Mouse (Mus musculus) left cerebral cortex, postnatal 4 days (tissue): ENCODE results near the gene Klk1b24. TPM values are rescaled to one million over a fixed set of nuclear protein-coding genes. Genes with fewer than 3 reads are reported as not detected.
"Not testable (repeated sequence)": the region's sequence is repeated elsewhere in the genome, so short reads cannot be mapped to it uniquely, and the experiment has no call there.

ENCODE experiments used
- DNase-seq: peaks from one replicate; pipeline ENCODE4 v3.0.0-alpha.2; 2022
- intact Hi-C: fragments of 180-260 bp; cut with DNase I; formaldehyde crosslinking; loops from one replicate; pipeline ENCODE4 v1.15.1; 2025
- total RNA-seq, 2 experiments: library from RNA; stranded (reverse); gene quantifications; 2 replicates each; pipeline ENCODE4 v1.2.3; 2021

Gene Klk1b24
- total RNA-seq = not detected

- intact Hi-C loops, DNase-seq: not testable (repeated sequence)
Observed at GRCm38 (mm10) chr7:44187936-44188335, at the start of gene Klk1b24. Gene Klk1b24 (plus strand): TSS chr7:44188236.

GRCm38 (mm10) chr7:44179299-44180045, 8.6 kb upstream of the Klk1b24 start:
- DNase-seq = no peak
- intact Hi-C loops = no loop called here

- DNase-seq, intact Hi-C loops: not testable (repeated sequence)
Observed at GRCm38 (mm10) chr7:44186516-44186915, 1.5 kb upstream of the Klk1b24 start.

- DNase-seq, intact Hi-C loops: not testable (repeated sequence)
Observed at GRCm38 (mm10) chr7:44193466-44193865, 5.4 kb downstream of the Klk1b24 start.

GRCm38 (mm10) chr7:44197891-44198290, 9.9 kb downstream of the Klk1b24 start, which contains the start of gene Klk1b3:
Gene Klk1b3 (plus strand): TSS chr7:44198191.
- intact Hi-C loops = no loop called here
- DNase-seq = no peak

GRCm38 (mm10) chr7:44207135-44207534, 19.1 kb downstream of the Klk1b24 start, which contains the start of gene Klk1b4:
Gene Klk1b4 (plus strand): TSS chr7:44207435.
- intact Hi-C loops, DNase-seq: not testable (repeated sequence)

- intact Hi-C loops = no loop called here
- no peak for DNase-seq
Observed at GRCm38 (mm10) chr7:44208307-44208706, 20.3 kb downstream of the Klk1b24 start.

- intact Hi-C loops = no loop called here
Observed at GRCm38 (mm10) chr7:44215645-44216044, 27.6 kb downstream of the Klk1b24 start, which contains the start of gene Klk1b5. Gene Klk1b5 (plus strand): TSS chr7:44215945.

GRCm38 (mm10) chr7:44221601-44222000, 33.6 kb downstream of the Klk1b24 start:
- intact Hi-C loops, DNase-seq: not testable (repeated sequence)

More at GRCm38 (mm10) chr7:44215645-44216044, 27.6 kb downstream of the Klk1b24 start, which contains the start of gene Klk1b5:
- DNase-seq = no peak

GRCm38 (mm10) chr7:44222335-44222734, 34.3 kb downstream of the Klk1b24 start:
- DNase-seq, intact Hi-C loops: not testable (repeated sequence)

- intact Hi-C loops = no loop called here
- DNase-seq = no peak
Observed at GRCm38 (mm10) chr7:44225076-44225475, 37.0 kb downstream of the Klk1b24 start, which contains the start of gene Klk1. Gene Klk1 (plus strand): TSS chr7:44225360.

- no peak for DNase-seq
- intact Hi-C loops = no loop called here
Observed at GRCm38 (mm10) chr7:44235909-44236308, 47.9 kb downstream of the Klk1b24 start, which contains the start of gene Gm36864. Gene Gm36864 (plus strand): TSS chr7:44236177.

- no peak for DNase-seq
- intact Hi-C loops = no loop called here
Observed at GRCm38 (mm10) chr7:44239913-44240312, 51.9 kb downstream of the Klk1b24 start.

- intact Hi-C loops = no loop called here
- no peak for DNase-seq
Observed at GRCm38 (mm10) chr7:44240712-44241111, 52.7 kb downstream of the Klk1b24 start.

GRCm38 (mm10) chr7:44241163-44241562, 53.1 kb downstream of the Klk1b24 start:
- intact Hi-C loops = no loop called here
- DNase-seq = no peak

Other genes starting within 250 kb of the Klk1b24 start
- not detected for gene Klk1b8, start 237.6 kb upstream of the Klk1b24 start, total RNA-seq
- not detected for gene Klk1b1, start 221.5 kb upstream of the Klk1b24 start, total RNA-seq
- gene Klk1b9, start 212.2 kb upstream of the Klk1b24 start, total RNA-seq = not detected
- gene Klk1b11, start 192.4 kb upstream of the Klk1b24 start, total RNA-seq = not detected
- gene Klk1b26, start 176.1 kb upstream of the Klk1b24 start, total RNA-seq = not detected
- gene Klk1b27, start 135.9 kb upstream of the Klk1b24 start, total RNA-seq = not detected
- gene Klk1b21, start 85.9 kb upstream of the Klk1b24 start, total RNA-seq = not detected
- gene Klk1b22, start 75.6 kb upstream of the Klk1b24 start, total RNA-seq = not detected
- not detected for gene Klk1b16, start 51.5 kb upstream of the Klk1b24 start, total RNA-seq
- not detected for gene Klk1b3, start 10.0 kb downstream of the Klk1b24 start, total RNA-seq
- not detected for gene Klk1b4, start 19.2 kb downstream of the Klk1b24 start, total RNA-seq
- gene Klk1b5, start 27.7 kb downstream of the Klk1b24 start, total RNA-seq = not detected
- gene Klk1, start 37.1 kb downstream of the Klk1b24 start, total RNA-seq = not detected
- gene Gm36864, start 47.9 kb downstream of the Klk1b24 start, total RNA-seq = not detected
- under 1 TPM; 0.64 to 0.82 TPM for gene 1700028J19Rik, start 58.5 kb downstream of the Klk1b24 start, total RNA-seq
- 100 to 1,000 TPM; 169 to 191 TPM for gene 2410002F23Rik, start 58.5 kb downstream of the Klk1b24 start, total RNA-seq
- gene Acp4, start 69.1 kb downstream of the Klk1b24 start, total RNA-seq = not detected
- not detected for gene Gm15517, start 73.2 kb downstream of the Klk1b24 start, total RNA-seq
- 1 to 10 TPM; 2.5 to 2.8 TPM for gene Clec11a, start 118.7 kb downstream of the Klk1b24 start, total RNA-seq
- gene Shank1, start 122.0 kb downstream of the Klk1b24 start, total RNA-seq = 100 to 1,000 TPM; 299 to 336 TPM
- gene Syt3, start 195.9 kb downstream of the Klk1b24 start, total RNA-seq = 10 to 100 TPM; 45.1 to 52.4 TPM
- gene 1700008O03Rik, start 197.6 kb downstream of the Klk1b24 start, total RNA-seq = 1 to 10 TPM; 1.3 to 2.4 TPM
- gene Lrrc4b, start 240.8 kb downstream of the Klk1b24 start, total RNA-seq = 100 to 1,000 TPM; 357 to 379 TPM